Mouse (Mus musculus): ENCODE measurements at regions not wholly inside any gene's neighbourhood (a gene's known extent, or its start where the extent isn't known, plus 50 kb on each side); places are given as distances from the start of the nearest gene placed in this dataset.

DNA sequence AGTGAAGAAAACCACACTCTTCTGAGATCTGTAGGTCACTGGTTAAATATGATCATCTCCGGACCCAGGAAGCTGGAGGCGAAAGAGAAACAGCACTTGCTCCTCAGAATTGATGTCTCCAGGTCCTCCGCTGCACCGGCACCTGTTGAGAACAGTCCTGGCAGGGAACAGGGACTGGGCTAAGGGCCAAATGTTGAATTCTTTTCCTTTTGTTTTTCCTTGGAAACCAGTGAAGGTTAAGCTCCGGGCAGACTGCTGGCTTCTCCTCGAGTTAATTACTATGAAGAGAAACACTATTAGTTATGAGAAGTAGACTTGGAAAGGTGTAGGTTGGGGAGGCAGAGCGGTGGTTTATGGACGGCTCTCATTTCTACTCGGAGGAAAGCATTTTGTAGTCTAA lies 242.7 kb downstream of the Rngtt start:
- no peak for DNase-seq (ENCODE audit: extremely low spot score in 1 of 2, low spot score in 1 of 2)

DNA sequence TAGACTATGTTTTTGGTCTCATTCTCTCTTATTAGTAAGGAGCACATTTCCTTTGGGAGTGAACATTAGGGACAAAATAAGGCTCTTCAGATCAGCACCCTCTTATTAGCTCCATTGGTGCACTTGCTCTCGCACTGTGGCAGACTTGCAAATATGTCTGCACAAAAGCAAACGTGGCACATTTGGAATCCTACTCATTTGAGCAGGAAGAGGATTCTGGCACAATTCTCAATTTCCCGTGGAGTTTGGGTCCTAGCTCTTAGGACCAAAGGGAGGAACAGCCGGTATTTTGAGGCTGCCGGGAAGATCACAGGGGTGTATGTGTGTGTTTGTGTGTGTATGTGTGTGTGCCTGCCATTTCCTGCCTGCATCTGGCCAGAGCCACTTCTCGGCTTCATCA lies 244.5 kb downstream of the Rngtt start:
- DNase-seq (ENCODE audit: extremely low spot score in 1 of 2, low spot score in 1 of 2) = no peak

DNA sequence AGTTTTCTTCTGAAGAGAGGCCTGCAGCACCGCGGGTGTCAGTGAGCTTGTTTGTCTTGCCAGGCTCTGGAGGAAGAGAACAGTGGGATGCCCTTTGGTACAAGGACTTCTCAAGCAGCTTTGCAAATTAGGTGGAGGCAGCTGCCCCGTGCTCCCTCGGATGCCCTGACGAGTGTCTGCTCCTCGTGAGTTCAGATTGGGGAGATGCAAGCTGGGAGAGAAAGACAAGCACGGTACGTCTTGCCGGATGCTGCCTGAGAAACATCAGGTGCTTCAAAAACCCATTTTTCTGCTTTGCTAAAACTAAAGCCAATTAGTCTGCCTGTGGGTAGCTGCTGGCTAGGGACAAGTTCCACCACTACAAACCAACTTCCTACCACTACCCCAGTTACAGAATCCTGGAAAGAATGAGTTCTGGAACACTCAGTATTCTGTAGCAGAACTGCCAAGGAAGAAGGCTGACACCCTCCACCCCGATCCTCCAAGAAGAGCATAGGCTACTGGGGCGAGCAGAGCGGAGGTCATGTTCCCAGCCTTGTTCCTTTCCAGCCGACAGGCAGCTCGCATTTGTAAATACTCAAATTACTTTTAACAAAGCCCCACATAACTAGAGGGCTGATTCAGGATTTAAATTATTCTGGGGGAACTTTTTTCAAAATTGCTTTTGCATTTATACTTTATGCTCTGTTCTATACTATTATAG lies 245.3 kb downstream of the Rngtt start:
- no peak for DNase-seq (ENCODE audit: extremely low spot score in 1 of 2, low spot score in 1 of 2)

DNA sequence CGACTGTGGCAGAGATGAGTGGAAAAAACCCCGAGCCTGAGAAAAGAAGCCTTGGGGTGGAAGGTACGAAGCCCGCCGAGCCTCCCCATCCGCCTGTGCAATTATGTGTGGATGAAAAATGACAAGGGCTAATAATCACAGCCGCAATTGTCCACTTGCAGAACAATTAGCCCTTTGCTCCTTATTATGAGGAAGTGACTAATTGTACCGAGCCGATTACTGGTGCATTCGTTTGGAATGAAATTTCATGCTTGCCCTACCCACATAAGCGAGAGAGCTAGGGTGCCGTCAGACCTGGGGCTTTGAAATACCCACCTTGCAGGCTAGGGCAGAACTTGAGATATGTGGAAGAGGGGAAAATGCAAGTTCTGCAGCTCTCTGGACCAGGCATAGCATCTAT lies 245.9 kb downstream of the Rngtt start:
- DNase-seq (ENCODE audit: extremely low spot score in 1 of 2, low spot score in 1 of 2) = no peak

DNA sequence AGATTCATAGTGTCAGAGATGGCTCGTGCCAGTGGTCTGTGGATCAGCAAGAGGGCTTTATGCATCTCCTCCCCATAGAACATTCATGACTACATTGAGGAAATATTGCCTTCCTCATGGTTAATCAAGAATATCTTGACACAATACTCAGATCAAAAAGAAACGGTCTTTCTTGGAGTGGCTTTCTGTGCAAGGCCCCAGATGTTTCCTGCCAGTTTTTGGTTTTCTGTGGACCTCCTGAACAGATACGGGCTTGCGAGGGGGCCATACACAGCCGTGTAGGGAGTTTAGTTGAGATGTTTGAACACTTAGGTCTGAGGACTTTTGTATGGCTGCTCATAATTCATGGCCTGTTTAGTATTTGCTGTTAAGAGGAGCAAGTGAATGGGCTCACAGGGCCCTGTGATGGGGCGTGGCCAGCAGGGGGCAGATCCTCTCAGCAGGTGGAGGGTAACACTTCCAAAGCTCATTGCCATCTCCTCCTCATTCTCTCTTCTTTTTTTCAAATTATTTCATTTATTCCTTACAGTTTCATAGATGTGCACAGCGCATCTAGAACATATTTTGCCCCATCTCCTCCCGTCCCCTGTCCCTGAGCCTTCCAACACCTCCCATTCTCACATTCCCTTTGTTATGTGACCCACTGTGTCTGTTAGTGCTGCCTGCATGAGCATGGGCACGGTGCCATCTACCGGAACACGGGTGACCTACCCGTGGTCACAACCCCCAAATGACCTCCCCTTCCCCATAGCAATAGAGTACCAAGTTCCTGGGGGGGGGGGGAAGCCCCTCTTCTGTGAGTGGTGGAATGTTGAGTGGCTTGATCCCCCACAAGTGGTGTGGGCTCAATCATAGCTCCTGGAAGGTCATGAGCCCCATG lies 246.8 kb downstream of the Rngtt start:
- peak in 1 of 2 experiments; percentile 29 for DNase-seq (ENCODE audit: extremely low spot score in 1 of 2, low spot score in 1 of 2)

DNA sequence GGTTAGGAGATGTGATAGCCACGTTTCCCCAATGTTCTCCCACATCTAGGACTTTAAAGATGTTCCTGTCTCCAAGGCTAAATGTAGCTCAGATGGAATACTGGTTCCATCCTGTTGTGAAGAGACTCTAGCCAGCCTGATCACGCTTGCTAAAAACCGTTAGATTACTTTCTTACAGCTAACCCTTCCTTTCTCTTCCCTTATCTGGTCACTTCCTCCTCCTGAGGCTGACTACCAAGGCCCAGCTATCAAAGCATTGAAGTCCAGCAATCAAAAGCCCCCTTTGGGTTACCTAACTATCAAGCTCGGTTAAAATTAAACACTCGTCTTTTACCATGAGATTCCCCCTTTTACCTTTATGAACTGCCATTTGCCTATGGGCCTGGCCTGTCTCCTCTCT lies 260.2 kb downstream of the Rngtt start:
- DNase-seq (ENCODE audit: extremely low spot score in 1 of 2, low spot score in 1 of 2) = no peak

DNA sequence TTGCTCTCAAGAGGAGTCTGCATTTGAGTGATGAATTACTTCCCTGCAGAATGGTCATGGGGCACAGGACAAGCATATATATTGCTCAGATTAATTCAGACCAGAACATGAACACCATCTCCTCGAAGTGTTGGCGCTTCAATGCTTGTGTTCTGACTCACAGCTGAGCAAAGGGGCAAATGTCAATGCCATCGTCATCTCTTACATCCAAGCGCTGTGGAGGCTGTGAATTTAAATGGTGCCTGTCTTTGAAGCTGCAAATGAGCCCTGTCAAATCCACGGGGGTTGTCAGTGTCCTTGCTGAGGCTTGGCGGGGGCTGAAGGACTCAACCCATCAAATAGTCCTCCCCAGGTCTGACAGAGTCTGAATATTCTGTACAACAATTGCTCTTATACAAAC lies 261.2 kb downstream of the Rngtt start:
- no peak for DNase-seq (ENCODE audit: extremely low spot score in 1 of 2, low spot score in 1 of 2)

DNA sequence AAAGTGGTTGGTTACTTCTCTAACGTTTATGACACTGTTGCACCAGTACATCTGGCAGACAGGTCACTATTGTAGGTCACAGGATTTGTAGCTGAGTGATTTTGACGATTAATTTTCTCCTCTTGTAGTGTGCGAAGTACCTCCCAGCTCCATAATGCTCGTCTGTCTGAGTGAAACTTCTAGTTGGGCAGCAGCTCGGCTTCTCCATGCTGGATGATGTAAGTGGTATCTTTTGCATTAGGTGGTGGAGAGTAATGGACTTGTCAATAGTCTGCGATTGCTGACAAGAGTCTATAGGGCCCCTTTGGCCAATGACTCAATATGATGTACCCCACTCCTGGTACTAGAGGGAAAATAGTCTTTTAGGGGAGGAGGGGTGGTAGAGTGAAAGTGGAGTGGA lies 267.5 kb downstream of the Rngtt start:
- no peak for DNase-seq (ENCODE audit: extremely low spot score in 1 of 2, low spot score in 1 of 2)

DNA sequence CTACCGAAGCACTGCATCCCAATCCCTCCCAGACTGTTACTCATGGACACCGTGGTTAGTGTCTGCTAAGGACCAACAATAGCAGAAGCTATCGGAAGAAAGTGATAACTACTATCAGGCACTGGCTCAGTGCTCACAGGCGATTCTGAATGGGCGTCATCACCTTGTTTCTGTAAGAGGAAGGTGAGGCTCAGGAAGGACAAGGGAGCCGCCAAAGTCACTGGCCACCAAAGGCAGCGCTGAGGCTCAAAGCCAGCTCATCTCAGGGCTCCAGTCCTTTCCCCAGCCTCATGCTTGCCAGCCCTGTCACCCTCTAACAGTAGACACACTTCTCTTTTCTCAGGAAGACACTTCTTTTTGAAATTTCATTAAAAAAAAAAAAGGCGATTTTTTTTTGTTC lies 270.4 kb downstream of the Rngtt start:
- no peak for DNase-seq (ENCODE audit: extremely low spot score in 1 of 2, low spot score in 1 of 2)

DNA sequence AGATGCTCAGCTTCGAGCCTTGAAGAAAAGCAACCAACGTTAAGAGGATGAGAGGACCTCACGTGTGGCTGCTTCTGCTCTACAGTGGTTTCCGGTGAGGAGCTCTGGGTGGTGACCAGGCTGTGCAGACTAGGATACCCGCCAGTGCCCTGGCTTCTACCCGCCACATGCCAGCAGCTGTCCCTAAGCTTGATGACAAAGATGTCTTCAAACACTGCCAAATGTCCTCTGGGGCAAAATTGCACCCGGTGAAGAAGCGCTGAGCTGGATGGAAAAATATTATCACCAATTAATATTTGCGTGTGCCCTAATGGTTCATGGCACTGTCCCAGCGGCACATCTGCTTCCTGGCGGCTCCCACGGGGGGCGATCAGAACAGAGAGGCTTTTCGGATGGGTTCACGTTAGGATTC lies 271.1 kb downstream of the Rngtt start:
- no peak for DNase-seq (ENCODE audit: extremely low spot score in 1 of 2, low spot score in 1 of 2)

DNA sequence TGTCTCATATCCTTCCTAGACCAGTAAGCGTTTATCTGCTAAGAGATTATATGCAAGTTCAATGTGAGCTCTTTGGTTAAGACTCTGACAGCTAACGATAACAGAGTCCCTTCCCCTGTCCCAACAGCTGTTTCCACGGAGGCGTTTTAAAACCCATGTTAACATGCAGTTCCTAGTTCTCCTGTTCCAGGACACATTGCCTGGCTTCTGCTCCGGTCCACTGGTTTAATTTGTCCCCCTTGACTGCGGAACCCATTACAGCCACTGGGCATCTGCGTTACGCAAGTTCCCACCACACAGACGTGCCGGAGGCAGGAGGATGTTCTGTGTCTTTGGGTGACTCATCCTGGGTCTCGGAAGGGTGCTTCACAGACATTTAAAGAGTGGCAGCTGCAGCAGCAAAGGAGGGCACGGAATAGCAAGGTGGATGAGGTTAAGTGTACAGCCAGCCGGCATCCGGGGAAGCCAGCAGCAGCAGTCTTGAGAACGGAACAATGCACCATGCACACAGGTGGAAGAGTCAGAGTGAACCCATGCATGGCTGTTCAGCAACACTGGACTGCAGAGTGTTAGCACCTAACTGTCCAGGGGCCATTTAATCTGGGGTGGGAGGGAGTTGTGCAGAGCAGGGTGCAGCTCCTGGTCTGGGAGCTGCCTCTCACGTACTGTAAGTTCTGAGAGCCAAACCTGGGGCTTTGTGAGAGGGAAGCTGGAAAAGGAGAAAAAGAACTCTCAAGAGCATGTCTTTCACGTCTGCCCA lies 271.8 kb downstream of the Rngtt start:
- no peak for DNase-seq (ENCODE audit: extremely low spot score in 1 of 2, low spot score in 1 of 2)

DNA sequence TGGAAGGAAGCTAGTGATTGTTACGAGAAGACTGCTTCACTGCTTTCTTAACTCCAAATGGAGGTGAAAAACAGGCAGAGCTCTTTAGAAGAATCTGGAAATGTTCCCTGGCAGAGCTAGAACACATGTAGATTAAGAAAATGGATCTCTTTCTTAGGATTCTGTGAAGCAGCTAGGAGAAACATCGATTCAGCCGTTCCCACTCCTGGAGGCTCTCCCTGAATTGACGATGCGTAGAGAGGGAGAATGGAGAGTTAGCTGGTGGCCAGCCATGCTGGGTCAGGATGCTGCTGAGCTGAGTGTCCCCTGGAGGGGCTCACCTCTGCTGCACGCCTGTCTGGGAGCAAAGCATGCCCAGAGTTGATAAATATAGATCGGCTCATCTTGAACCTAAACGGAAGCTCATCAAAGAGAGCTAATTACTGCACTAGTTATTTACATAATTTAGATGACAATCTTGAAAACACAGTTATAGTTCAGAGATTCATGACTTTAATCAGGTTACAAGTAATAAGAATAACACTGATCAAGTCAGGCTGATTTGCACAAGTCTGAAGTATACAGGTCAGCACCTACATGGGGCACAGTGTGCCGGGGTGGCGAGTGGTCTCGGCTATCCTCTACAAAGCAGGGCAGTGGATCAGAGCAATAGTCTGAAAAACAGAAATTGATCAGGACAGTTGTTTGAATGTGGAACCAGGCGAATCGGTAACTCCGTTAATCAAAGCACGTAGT lies 273.0 kb downstream of the Rngtt start:
- no peak for DNase-seq (ENCODE audit: extremely low spot score in 1 of 2, low spot score in 1 of 2)

DNA sequence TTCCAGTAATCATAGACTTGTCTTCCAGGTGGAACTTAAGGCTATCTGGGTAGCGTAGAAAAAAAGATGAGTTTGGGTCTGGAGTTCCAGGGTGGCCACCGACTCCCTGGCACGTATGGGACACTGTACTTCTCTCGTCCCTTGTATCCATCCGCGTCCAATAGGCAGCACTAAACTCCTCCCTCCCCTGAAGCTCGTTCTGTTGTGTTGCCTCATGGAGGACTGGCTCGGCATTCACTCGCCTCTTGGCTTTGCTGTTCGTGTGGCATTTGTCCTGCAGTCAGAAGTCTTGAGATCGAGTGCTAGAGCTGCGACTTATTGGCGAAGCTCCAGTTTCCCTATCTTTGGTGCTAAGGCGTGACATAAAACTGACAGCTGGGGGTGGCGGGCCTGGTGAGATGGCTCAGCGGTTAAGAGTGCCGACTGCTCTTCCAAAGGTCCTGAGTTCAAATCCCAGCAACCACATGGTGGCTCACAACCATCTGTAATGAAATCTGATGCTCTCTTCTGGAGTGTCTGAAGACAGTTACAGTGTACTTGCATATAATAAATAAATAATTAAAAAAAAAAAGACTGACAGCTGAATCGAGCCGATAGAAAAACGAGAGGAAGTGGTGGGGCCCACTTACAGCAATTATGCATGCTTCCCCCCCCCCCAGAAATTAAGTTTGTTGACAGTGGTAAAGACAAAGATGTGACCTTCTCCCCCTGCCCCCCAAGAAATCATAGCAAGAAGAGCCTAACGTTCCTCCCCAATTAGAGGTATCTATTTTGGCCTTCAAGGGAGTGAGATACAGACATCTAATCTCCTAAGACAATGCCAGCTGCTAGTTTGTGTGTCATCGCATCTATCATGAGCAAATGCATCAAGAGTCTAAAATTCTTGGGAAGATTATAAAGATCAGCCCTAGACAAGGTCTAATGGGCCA lies 274.1 kb downstream of the Rngtt start:
- DNase-seq (ENCODE audit: extremely low spot score in 1 of 2, low spot score in 1 of 2) = no peak

DNA sequence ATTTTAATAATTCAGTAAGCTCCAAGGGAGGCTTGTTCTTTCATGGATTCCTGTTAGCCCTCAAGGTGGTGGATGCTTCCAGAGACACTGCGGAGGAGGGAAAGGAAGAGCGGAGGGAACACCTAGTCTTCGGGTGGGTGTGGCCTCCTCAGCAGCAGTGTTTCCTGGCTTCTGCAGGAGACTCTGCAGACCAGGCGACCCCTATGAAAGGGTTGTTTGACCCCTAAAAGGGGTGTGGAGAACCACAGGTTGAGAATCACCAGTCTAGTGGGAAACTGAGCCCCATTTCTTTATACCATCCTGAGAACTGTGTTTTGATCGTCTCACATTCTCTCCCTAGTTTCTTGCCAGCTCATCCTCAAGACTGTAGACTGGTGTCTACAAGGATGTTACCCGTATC lies 275.7 kb downstream of the Rngtt start:
- no peak for DNase-seq (ENCODE audit: extremely low spot score in 1 of 2, low spot score in 1 of 2)

DNA sequence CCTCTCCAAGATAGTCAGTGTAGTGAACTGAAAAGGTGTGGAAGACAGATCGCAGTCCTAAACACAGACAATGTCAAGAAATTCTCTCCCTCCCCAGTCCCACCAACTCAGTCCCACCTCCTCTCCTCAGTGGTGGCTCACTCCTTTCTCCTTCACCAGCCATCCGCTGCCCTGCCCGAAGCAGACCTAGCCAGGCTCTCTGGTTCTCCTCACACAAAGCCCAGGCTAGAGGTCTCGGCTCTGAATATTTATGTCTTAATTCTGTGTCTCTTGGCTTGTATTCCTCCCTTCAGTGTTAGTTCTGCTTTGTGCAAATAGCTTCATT lies 276.1 kb downstream of the Rngtt start:
- DNase-seq (ENCODE audit: extremely low spot score in 1 of 2, low spot score in 1 of 2) = no peak

DNA sequence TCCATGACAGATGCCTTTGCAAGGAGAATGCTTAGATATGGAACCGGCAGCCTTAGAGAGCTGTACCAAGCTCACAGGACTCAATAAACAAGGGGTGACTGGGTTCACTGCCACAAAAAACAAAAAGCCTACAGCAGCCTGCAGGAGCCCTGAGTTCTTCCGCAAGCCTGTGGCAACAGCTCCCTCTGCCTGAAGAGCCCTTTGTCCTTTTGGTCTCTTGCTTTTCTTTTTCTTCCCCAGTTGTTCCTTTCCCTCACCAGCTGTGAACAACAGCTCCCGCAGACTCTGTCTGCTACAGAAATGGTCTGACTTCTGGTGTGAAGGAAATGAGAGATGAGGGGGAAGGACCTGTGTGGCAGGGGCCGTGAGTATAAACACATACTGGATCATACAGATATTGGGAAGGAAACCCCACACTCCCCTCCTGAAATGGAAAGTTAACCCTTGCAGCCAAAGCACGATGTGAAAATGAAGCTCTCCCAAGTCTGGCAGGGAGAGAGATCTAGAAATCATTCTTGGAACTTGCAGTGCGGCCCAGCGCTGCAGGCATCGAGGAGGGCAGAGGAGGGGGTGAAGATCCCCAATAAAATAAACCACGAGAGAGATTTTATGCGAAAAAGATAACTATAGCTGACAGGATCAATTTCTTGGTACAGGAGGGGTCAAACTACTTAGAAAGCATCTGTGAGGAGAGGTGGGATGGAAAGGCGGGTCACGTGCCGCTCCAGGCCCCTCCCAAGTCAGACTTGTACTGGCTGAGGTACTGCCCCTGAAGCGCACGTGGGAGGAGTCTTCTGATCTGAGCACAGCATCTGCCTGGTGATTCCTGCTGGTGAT lies 276.7 kb downstream of the Rngtt start:
- DNase-seq (ENCODE audit: extremely low spot score in 1 of 2, low spot score in 1 of 2) = no peak

DNA sequence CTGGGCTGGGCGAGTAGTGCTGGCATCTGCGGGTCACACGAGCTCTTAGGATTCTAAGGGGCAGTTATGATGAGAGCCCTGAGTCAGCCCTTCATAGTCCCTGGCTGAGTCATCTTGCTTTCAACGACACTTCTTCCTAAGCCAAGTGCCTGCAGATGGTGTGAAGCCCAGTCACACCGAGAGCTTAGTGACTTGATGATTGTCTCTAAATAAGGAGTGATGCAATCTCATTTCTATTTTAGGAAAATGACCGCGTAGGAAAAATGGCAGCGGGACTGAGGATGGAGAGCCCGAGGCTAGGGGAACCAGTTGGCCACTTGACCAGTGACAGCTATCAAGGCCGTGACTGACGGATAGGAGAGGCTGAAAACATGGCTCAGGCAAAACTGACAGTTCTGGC lies 277.6 kb downstream of the Rngtt start:
- no peak for DNase-seq (ENCODE audit: extremely low spot score in 1 of 2, low spot score in 1 of 2)

DNA sequence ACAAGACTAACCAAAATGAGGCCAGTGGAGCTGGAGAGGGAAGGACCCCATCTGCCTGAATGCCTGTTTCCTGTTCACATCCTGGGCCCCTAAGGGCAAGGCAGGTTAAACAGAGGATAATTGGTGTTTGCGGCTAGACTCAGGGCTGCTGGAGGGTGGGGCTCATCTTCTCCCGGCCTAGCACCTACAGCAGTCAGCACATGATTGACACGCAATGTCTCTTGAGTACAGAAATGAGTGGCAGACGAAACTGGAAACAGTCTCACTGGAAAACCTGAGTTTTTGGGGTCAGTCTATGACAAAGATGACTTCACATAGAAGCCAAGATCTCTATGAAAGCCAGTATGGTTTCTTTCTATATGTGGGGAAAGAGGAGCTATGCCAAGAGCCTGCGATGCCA lies 278.0 kb downstream of the Rngtt start:
- DNase-seq (ENCODE audit: extremely low spot score in 1 of 2, low spot score in 1 of 2) = no peak

DNA sequence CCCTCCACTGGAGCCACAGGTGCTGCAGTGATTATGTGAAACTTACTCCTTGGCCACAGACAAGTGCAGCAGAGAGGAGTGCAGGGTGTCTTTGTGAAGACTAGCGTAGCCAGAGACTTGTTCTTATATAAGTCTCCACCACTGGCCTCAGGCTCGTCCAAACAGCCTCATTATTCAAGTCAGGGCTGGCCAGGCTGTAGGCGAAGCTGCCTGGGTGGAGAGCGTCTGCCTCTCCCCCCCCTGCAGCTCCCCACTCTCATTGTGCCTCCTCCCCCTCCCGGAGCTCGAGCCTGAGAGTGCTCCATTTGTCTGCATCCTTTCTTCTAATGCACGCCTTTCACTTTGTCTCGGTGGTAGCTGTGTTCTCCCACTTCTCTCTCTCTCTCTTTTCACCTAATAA lies 279.1 kb downstream of the Rngtt start:
- DNase-seq (ENCODE audit: extremely low spot score in 1 of 2, low spot score in 1 of 2) = no peak
